Mouse (Mus musculus): ENCODE measurements around the gene Ccdc33. TPM values are rescaled to one million over a fixed set of nuclear protein-coding genes. Genes with fewer than 3 reads are reported as not detected.

The Ccdc33 gene
- polyA plus RNA-seq, 1 experiment from 2014 or later: 0.08 TPM

DNA sequence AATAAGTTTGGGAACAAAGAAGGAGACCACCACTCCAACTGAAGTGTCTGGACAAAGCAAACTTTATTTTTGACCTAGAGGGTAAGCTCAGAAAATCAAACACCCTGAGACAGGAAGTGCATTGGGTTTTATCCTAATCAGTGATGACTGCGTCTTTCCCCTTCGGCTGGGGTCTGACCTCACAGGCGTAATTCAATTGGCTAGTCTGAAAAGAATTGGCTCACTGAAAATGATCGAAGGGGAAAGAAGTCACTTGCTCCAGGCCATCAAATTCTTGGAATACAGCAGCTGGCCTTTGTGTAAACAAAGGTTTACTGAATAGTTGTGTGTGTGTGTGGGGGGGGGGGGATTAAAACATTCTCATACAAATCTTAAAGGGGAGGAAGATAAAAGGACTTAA lies 7.2 kb upstream of the Ccdc33 start:
- Histone ChIP-seq H3K4me3 (ENCODE audit: low read depth, low read length) (no peak overlapping the region), H3K4me1 (ENCODE audit: control insufficient read depth, insufficient read depth, low read length) (peaks cover 10% of the 10 kb centered on the region), H3K9ac (ENCODE audit: low read length) (no peak overlapping the region), H3K36me3 (ENCODE audit: control insufficient read depth, insufficient read depth, low read length) (no peaks in the 10 kb centered on the region), H3K4me2 (ENCODE audit: low read depth) (no peak overlapping the region), H3K27ac (ENCODE audit: low read depth, low read length) (no peak overlapping the region), H3K9me3 (ENCODE audit: control insufficient read depth, low read length) (no peaks in the 10 kb centered on the region), H3K27me3 (ENCODE audit: control insufficient read depth, insufficient read depth, low read length) (peaks cover 13% of the 10 kb centered on the region)
- 28% methylated on average over 4 of the region's 4 CpGs for WGBS
- no peak for DNase-seq (ENCODE audit: low spot score)
- no peak for ATAC-seq (ENCODE audit: insufficient read depth, low FRiP score, low TSS enrichment)

DNA sequence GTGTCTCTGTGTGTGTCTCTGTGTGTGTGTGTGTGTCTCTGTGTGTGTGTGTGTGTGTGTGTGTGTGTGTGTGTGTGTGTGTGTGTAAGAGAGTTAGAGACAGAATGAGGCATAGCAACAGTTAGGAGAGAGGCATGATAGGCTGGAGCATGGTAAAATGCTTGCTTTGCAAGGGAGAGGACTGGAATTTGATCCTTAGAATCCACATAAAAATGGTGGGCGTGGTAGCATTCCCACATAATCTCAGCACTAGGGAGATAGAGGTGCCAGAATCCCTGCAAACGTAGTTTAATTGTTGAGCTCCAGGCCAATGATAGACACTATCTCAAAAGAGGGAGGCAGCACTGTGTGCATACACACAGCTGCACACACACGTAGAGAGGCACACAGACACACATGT lies 6.5 kb upstream of the Ccdc33 start:
- Histone ChIP-seq H3K4me3 (ENCODE audit: low read depth, low read length) (no peak overlapping the region), H3K36me3 (ENCODE audit: control insufficient read depth, insufficient read depth, low read length) (no peaks in the 10 kb centered on the region), H3K4me2 (ENCODE audit: low read depth) (no peak overlapping the region), H3K27me3 (ENCODE audit: control insufficient read depth, insufficient read depth, low read length) (peaks cover 8% of the 10 kb centered on the region), H3K9ac (ENCODE audit: low read length) (no peak overlapping the region), H3K27ac (ENCODE audit: low read depth, low read length) (no peak overlapping the region), H3K4me1 (ENCODE audit: control insufficient read depth, insufficient read depth, low read length) (peaks cover 10% of the 10 kb centered on the region), H3K9me3 (ENCODE audit: control insufficient read depth, low read length) (no peaks in the 10 kb centered on the region)
- DNase-seq (ENCODE audit: low spot score): no peak
- 58% methylated on average over 3 of the region's 3 CpGs for WGBS
- ATAC-seq (ENCODE audit: insufficient read depth, low FRiP score, low TSS enrichment): no peak

DNA sequence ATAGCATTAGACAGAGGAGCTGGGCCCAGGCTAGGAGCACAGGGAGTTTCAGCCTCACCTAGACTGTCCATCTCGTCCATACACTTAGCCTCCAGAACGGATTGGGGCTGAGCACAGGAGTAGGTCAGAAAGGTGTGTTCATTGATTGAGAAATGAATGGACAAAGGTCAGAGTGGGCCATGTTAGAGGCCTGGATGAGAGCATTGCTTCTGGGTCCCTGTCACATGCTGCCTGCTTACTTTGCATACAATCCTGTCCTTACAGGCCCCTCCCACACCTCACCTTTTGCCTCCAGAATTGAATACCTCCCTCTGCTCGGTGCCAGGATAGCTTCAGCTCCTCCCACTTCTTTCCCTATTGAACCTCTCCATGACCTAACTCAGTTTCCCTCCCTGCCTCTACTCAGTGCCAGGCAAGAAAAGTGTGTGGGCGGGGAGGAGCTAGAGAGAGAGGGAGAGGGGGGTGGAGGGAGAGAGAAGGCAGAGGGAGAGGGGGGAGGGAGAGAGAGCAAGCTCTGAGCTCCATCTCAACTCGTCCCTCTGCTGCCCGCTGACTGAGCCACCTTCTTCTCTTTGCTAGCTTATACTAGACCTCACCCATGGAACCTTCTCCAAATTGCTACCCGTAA lies 2.5 kb downstream of the Ccdc33 start:
- 21% methylated on average over 7 of the region's 7 CpGs for WGBS
- 0 out of 2 replicates have a peak overlapping the region, but pooled peaks have one; percentile 42 for H3K27ac ChIP-seq (ENCODE audit: low read depth, low read length)
- ATAC-seq (ENCODE audit: insufficient read depth, low FRiP score, low TSS enrichment) (no peak), DNase-seq (ENCODE audit: low spot score) (no peak)
- no peak overlapping the region for H3K4me3 ChIP-seq (ENCODE audit: low read depth, low read length)
- peaks cover 21% of the 10 kb centered on the region; the same call in 1 of the 2 replicates for H3K27me3 ChIP-seq (ENCODE audit: control insufficient read depth, insufficient read depth, low read length)
- no peak overlapping the region for H3K4me2 ChIP-seq (ENCODE audit: low read depth)
- no peak overlapping the region for H3K9ac ChIP-seq (ENCODE audit: low read length)
- H3K4me1 ChIP-seq (ENCODE audit: control insufficient read depth, insufficient read depth, low read length): peaks cover 38% of the 10 kb centered on the region
- H3K9me3 ChIP-seq (ENCODE audit: control insufficient read depth, low read length): no peaks in the 10 kb centered on the region
- H3K36me3 ChIP-seq (ENCODE audit: control insufficient read depth, insufficient read depth, low read length): no peaks in the 10 kb centered on the region

DNA sequence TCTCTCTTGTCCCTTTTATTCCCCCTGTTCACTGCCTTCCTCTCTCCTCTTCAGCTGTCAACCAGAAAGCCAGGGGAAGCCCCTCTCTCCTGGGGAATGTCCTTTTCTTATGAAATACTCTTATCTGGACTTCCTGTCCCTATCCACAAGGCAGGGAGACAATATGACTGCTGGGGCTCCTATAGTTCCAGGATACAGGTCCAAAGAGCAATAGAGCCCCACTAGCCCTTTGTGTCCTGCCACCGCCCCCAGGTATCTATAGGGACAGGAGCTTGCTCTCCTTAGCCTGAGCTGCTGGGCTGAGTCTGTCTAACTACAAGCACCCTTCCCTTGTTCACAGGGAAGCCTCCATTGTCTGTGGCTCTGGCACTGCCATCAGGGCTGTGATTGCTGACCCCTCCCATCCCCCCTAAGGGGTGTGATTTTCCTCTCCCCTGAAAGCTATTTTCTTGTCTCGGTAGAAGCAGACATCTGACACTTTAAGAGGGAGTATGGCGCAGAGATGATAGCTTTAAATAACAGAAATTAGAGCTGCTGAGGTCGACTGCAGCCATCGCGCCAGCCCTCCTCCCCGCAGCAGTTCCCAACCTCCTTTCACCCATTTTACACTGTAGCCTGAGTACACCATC lies 3.2 kb downstream of the Ccdc33 start:
- Histone ChIP-seq H3K4me1 (ENCODE audit: control insufficient read depth, insufficient read depth, low read length) (peaks cover 40% of the 10 kb centered on the region), H3K36me3 (ENCODE audit: control insufficient read depth, insufficient read depth, low read length) (no peaks in the 10 kb centered on the region), H3K27ac (ENCODE audit: low read depth, low read length) (0 out of 2 replicates have a peak overlapping the region, but pooled peaks have one; percentile 42), H3K27me3 (ENCODE audit: control insufficient read depth, insufficient read depth, low read length) (peaks cover 21% of the 10 kb centered on the region; the same call in 1 of the 2 replicates), H3K4me3 (ENCODE audit: low read depth, low read length) (no peak overlapping the region), H3K9me3 (ENCODE audit: control insufficient read depth, low read length) (no peaks in the 10 kb centered on the region), H3K4me2 (ENCODE audit: low read depth) (no peak overlapping the region), H3K9ac (ENCODE audit: low read length) (peak overlapping the region; percentile 23; the same call in 1 of the 2 replicates)
- WGBS: 15% methylated on average over 7 of the region's 7 CpGs
- ATAC-seq (ENCODE audit: insufficient read depth, low FRiP score, low TSS enrichment) (no peak), DNase-seq (ENCODE audit: low spot score) (no peak)

DNA sequence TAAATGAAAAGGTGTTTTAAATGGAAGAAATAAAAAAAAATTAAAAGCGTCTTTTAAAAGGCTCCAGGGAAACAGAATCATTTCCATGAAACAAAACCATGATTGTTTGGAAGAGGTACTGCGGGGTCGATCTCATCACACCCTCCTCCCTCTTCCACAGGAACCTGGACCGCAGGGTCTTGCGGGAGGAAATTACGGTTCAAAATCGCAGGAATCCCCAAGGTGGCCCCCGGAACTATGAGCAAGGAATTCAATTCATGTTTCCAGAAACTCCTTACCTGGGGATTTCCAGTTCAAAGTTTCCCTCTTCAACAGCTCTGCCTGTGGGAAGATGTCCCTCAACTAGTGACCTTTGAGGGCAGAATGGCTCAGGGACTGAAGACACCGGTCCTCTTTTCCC lies 4.6 kb downstream of the Ccdc33 start:
- WGBS: 1% methylated on average over 9 of the region's 9 CpGs
- H3K4me3 ChIP-seq (ENCODE audit: low read depth, low read length): no peak overlapping the region
- peak overlapping the region; percentile 93; the same call in 1 of the 2 replicates for H3K27ac ChIP-seq (ENCODE audit: low read depth, low read length)
- ATAC-seq (ENCODE audit: insufficient read depth, low FRiP score, low TSS enrichment) (no peak), DNase-seq (ENCODE audit: low spot score) (no peak)
- H3K27me3 ChIP-seq (ENCODE audit: control insufficient read depth, insufficient read depth, low read length): peaks cover 21% of the 10 kb centered on the region; the same call in 1 of the 2 replicates
- H3K36me3 ChIP-seq (ENCODE audit: control insufficient read depth, insufficient read depth, low read length): no peaks in the 10 kb centered on the region
- no peaks in the 10 kb centered on the region for H3K9me3 ChIP-seq (ENCODE audit: control insufficient read depth, low read length)
- peak overlapping the region; percentile 33; the same call in 1 of the 2 replicates for H3K4me2 ChIP-seq (ENCODE audit: low read depth)
- H3K9ac ChIP-seq (ENCODE audit: low read length): no peak overlapping the region; the same call in none of the 2 replicates
- peaks cover 40% of the 10 kb centered on the region for H3K4me1 ChIP-seq (ENCODE audit: control insufficient read depth, insufficient read depth, low read length)

DNA sequence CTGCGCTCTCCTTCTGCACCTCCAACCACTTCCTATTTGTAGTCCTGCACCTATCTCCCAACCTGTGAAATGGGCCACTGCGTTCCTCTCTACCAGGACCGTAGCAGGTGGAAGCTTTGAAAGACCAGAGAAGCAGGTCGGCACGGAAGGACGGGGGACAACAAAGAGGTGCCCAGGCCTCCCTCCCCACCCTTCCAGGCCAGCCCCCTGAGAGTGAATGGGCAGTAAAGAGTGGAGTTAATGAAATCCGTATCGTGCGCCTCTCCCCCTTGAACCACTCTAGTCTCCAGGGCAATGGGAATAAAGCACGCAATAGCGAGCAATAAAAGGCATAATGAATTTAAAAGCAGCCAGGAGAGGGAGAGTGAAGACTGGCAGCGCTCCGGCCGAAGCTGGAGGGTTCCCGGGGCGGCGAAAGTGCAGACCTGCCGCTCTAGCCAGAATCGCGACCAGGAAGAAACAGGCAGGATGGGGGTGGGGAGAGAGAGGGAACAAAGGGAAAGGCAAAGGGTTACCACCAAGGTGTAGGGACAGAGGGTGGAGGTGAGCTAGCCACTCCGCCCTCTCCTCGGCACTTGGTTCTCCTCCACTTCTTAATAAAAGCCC lies 5.2 kb downstream of the Ccdc33 start:
- no peak overlapping the region; the same call in 1 of the 2 replicates for H3K4me3 ChIP-seq (ENCODE audit: low read depth, low read length)
- H3K9me3 ChIP-seq (ENCODE audit: control insufficient read depth, low read length): no peaks in the 10 kb centered on the region
- DNase-seq (ENCODE audit: low spot score) (no peak), ATAC-seq (ENCODE audit: insufficient read depth, low FRiP score, low TSS enrichment) (peak; percentile 69)
- H3K9ac ChIP-seq (ENCODE audit: low read length): peak overlapping the region; percentile 47
- H3K27ac ChIP-seq (ENCODE audit: low read depth, low read length): peak overlapping the region; percentile 93
- 1% methylated on average over 22 of the region's 22 CpGs for WGBS
- H3K4me2 ChIP-seq (ENCODE audit: low read depth): peak overlapping the region; percentile 33
- H3K4me1 ChIP-seq (ENCODE audit: control insufficient read depth, insufficient read depth, low read length): peaks cover 40% of the 10 kb centered on the region
- H3K36me3 ChIP-seq (ENCODE audit: control insufficient read depth, insufficient read depth, low read length): no peaks in the 10 kb centered on the region
- H3K27me3 ChIP-seq (ENCODE audit: control insufficient read depth, insufficient read depth, low read length): peaks cover 21% of the 10 kb centered on the region; the same call in 1 of the 2 replicates

DNA sequence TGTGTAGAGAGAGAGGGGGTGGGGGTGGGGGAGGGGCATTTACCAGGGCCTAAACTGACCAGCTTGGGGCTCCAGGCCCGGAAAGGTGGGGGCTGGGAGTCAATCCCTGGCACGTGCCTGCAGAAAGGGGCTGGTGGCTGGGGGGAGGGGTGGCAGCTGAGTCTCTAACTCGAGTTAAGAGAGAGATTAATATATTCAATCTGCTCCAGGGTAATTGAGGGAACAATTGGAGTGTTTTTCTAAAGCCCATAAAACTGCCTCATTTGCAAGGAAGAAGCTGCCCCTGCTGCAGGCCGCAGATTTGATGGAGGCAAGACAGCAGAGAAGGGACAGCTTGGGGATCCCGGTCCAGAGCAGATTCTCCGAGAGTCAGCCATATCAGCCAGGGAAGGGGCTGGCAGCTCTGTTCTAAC lies 5.8 kb downstream of the Ccdc33 start:
- Histone ChIP-seq H3K27ac (ENCODE audit: low read depth, low read length) (peak overlapping the region; percentile 93), H3K9ac (ENCODE audit: low read length) (peak overlapping the region; percentile 47), H3K4me1 (ENCODE audit: control insufficient read depth, insufficient read depth, low read length) (peaks cover 40% of the 10 kb centered on the region), H3K36me3 (ENCODE audit: control insufficient read depth, insufficient read depth, low read length) (no peaks in the 10 kb centered on the region), H3K27me3 (ENCODE audit: control insufficient read depth, insufficient read depth, low read length) (peaks cover 16% of the 10 kb centered on the region; the same call in 1 of the 2 replicates), H3K9me3 (ENCODE audit: control insufficient read depth, low read length) (no peaks in the 10 kb centered on the region), H3K4me2 (ENCODE audit: low read depth) (peak overlapping the region; percentile 33), H3K4me3 (ENCODE audit: low read depth, low read length) (no peak overlapping the region)
- peak; percentile 81 for ATAC-seq (ENCODE audit: insufficient read depth, low FRiP score, low TSS enrichment)
- peak; percentile 83 for DNase-seq (ENCODE audit: low spot score)
- WGBS: under 1% methylated on average over 6 of the region's 6 CpGs

DNA sequence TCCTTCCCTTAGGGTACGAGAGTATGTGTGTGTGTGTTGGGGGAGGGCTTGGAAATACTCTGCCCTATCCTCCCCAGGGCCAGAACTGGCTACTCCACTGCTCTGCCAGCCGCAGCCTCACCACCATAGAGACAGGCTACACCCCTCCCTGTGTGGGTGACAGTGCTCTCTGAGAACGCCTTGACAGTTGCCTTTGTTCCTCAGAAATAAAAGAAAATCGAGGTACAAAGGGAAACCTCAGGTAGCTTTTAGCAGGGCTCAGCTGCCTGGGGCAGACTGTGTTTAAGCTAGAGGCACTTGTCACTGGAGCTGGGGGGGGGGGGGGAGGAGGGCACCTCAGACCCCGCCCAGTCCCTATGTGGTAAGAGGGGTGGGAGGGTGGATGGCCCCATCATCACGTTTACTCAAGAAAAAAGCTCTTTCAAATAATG lies 6.3 kb downstream of the Ccdc33 start:
- peak overlapping the region; percentile 19; the same call in 1 of the 2 replicates for H3K9ac ChIP-seq (ENCODE audit: low read length)
- H3K36me3 ChIP-seq (ENCODE audit: control insufficient read depth, insufficient read depth, low read length): no peaks in the 10 kb centered on the region
- peaks cover 40% of the 10 kb centered on the region for H3K4me1 ChIP-seq (ENCODE audit: control insufficient read depth, insufficient read depth, low read length)
- ATAC-seq (ENCODE audit: insufficient read depth, low FRiP score, low TSS enrichment) (peak; percentile 64), DNase-seq (ENCODE audit: low spot score) (peak; percentile 52)
- peak overlapping the region; percentile 20; the same call in 1 of the 2 replicates for H3K4me2 ChIP-seq (ENCODE audit: low read depth)
- H3K4me3 ChIP-seq (ENCODE audit: low read depth, low read length): no peak overlapping the region
- H3K9me3 ChIP-seq (ENCODE audit: control insufficient read depth, low read length): no peaks in the 10 kb centered on the region
- peaks cover 16% of the 10 kb centered on the region; the same call in 1 of the 2 replicates for H3K27me3 ChIP-seq (ENCODE audit: control insufficient read depth, insufficient read depth, low read length)
- peak overlapping the region; percentile 72 for H3K27ac ChIP-seq (ENCODE audit: low read depth, low read length)
- 9% methylated on average over 6 of the region's 6 CpGs for WGBS

All from neural tube, embryonic 11.5 days (tissue).